ENCODE assay signal across 8 mouse cellular contexts in the genomic region with DNA sequence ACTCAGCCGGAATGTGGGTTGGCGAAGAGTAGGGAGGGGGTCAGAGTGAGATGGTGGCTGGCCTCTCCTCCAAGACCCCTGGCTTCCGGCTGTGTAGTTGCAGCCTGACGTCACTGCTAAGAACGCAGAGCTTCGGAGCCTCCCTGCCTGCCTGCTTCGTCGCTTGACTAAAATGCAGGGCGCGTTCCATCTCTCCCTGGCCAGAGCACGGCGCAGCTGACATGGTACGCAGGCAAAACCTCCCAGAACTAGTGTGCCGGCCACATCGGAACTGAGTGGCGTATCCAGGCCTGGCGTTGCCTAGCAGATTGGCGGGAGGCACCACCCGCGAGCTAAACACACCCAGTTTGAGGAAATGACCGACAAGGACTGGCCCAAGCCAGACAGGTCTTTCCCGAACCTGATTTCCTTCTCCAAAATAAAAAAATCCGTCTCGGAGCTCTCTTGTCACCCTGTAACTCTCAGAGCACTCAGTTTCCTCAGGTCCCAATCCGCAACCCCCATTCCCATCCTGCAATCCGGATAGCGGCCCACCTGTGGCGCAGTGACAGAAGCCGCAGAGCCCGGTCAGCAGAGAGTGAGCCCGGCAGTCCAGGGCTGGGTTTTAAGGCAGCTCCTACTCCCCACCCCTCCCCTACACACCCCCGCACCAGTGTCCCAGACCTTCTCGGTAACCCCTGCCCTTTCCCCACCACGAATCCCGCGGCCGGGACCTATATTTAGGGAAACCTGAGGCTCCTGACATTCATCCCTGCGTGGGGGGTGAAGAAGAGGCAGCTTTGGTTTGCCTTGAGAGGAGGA. TPM values are rescaled to one million over a fixed set of nuclear protein-coding genes. Genes with fewer than 3 reads are reported as not detected.
DNase-seq lines count a peak whose midpoint lies in the region; ATAC-seq lines count a peak whose summit lies in the region.

No protein-coding gene starts in this region.

- peak; percentile 89 for ATAC-seq in forebrain, embryonic 12.5 days (ENCODE audit: low FRiP score)
- ATAC-seq in hindbrain, embryonic 14.5 days (ENCODE audit: low FRiP score) = peak; percentile 92
- ATAC-seq in megakaryocyte progenitor cell, adult 5-6 weeks (replicated peaks; ENCODE audit: poor library complexity) = peak; percentile 53

- H3K4me2 ChIP-seq in forebrain, embryonic 12.5 days = peak overlapping the region; percentile 78
- peak overlapping the region; percentile 72 for H3K4me2 ChIP-seq in hindbrain, embryonic 14.5 days (replicated peaks)

- no peaks in the 10 kb centered on the region for H3K27me3 ChIP-seq in heart, embryonic 10.5 days (ENCODE audit: insufficient read depth, poor library complexity, severe bottlenecking)
- no peaks in the 10 kb centered on the region for H3K27me3 ChIP-seq in forebrain, embryonic 12.5 days
- no peaks in the 10 kb centered on the region for H3K27me3 ChIP-seq in hindbrain, embryonic 14.5 days (ENCODE audit: control insufficient read depth, insufficient read depth, low read length)

- H3K9me3 ChIP-seq in heart, embryonic 10.5 days = no peaks in the 10 kb centered on the region
- no peaks in the 10 kb centered on the region for H3K9me3 ChIP-seq in forebrain, embryonic 12.5 days
- H3K9me3 ChIP-seq in hindbrain, embryonic 14.5 days (ENCODE audit: control insufficient read depth, low read length) = no peaks in the 10 kb centered on the region

- intact Hi-C loops in heart, postnatal 25 days (cut with DNase I) = loop anchor here (5.0 kb wide), 1 partner anchor 233 kb away; no protein-coding TSS in a partner anchor

- peak overlapping the region; percentile 89 for H3K9ac ChIP-seq in forebrain, embryonic 12.5 days
- H3K9ac ChIP-seq in hindbrain, embryonic 14.5 days = peak overlapping the region; percentile 77

- H3K27ac ChIP-seq in heart, embryonic 10.5 days = peak overlapping the region; percentile 99
- H3K27ac ChIP-seq in brown adipose tissue, adult 24 weeks (replicated peaks; ENCODE audit: low read depth, low read length) = peak overlapping the region; percentile 96
- peak overlapping the region; percentile 96 for H3K27ac ChIP-seq in forebrain, embryonic 12.5 days
- peak overlapping the region; percentile 93 for H3K27ac ChIP-seq in hindbrain, embryonic 14.5 days

- peaks cover 51% of the 10 kb centered on the region for H3K36me3 ChIP-seq in heart, embryonic 10.5 days
- peaks cover 64% of the 10 kb centered on the region for H3K36me3 ChIP-seq in forebrain, embryonic 12.5 days (replicated peaks)
- peaks cover 32% of the 10 kb centered on the region for H3K36me3 ChIP-seq in hindbrain, embryonic 14.5 days (replicated peaks; ENCODE audit: control insufficient read depth, insufficient read depth)

- peak overlapping the region; percentile 94 for H3K4me3 ChIP-seq in heart, embryonic 10.5 days
- H3K4me3 ChIP-seq in brown adipose tissue, adult 24 weeks (ENCODE audit: insufficient read depth, low read depth, low read length) = peak overlapping the region; percentile 63
- peak overlapping the region; percentile 79 for H3K4me3 ChIP-seq in forebrain, embryonic 12.5 days (replicated peaks)
- H3K4me3 ChIP-seq in hindbrain, embryonic 14.5 days (replicated peaks; ENCODE audit: low read length) = peak overlapping the region; percentile 81

- peaks cover 46% of the 10 kb centered on the region for H3K4me1 ChIP-seq in heart, embryonic 10.5 days
- no peaks in the 10 kb centered on the region; the same call in 1 of the 2 replicates for H3K4me1 ChIP-seq in brown adipose tissue, adult 24 weeks (ENCODE audit: control insufficient read depth, insufficient read depth, insufficient read length, low read length)
- H3K4me1 ChIP-seq in forebrain, embryonic 12.5 days = peaks cover 42% of the 10 kb centered on the region
- peaks cover 20% of the 10 kb centered on the region for H3K4me1 ChIP-seq in hindbrain, embryonic 14.5 days (replicated peaks; ENCODE audit: control insufficient read depth, insufficient read depth, low read length)

- DNase-seq in heart, embryonic 10.5 days (ENCODE audit: low spot score) = no peak
- no peak for DNase-seq in heart, postnatal 25 days (ENCODE audit: low spot score)
- peak; percentile 89 for DNase-seq in 3134 (ENCODE audit: extremely low read depth, insufficient read length, low spot score)
- peak; percentile 85 for DNase-seq in hindbrain, embryonic 14.5 days (ENCODE audit: low spot score)
- peak; percentile 70 for DNase-seq in urinary bladder, postnatal 25 days (ENCODE audit: low spot score)

- WGBS in heart, embryonic 10.5 days = 1% methylated on average over 38 of the region's 38 CpGs
- under 1% methylated on average over 38 of the region's 38 CpGs for WGBS in forebrain, embryonic 12.5 days
- WGBS in hindbrain, embryonic 14.5 days = 1% methylated on average over 38 of the region's 38 CpGs

RNA-seq across cellular contexts. Expression of a gene that starts 2.2 kb away (rescaled TPM):
- 0.06 and 0.38 TPM in 2 replicates for polyA plus RNA-seq in heart, embryonic 10.5 days (2016; fragmentation: Nextera tagmentation; extraction: Ambion mirVana)
- total RNA-seq in heart, postnatal 25 days (2021) = 10 to 100 TPM in 1 of 2 experiments, 1 to 10 TPM in 1; 8.9 to 10.4 TPM
- polyA plus RNA-seq in brown adipose tissue, adult 24 weeks (2012; ENCODE audit: insufficient read depth, insufficient read length, missing spikeins) = 50.7 and 63.7 TPM in 2 replicates
- polyA plus RNA-seq in forebrain, embryonic 12.5 days (2016; fragmentation: Nextera tagmentation; extraction: Ambion mirVana) = 16.2 and 17.6 TPM in 2 replicates
- polyA plus RNA-seq in hindbrain, embryonic 14.5 days (2014; fragmentation: Nextera tagmentation; extraction: Ambion mirVana) = 53.2 and 54.7 TPM in 2 replicates
- total RNA-seq in megakaryocyte progenitor cell, adult 5-6 weeks (2015) = not detected in 2 replicates
- total RNA-seq in megakaryocyte progenitor cell, adult 5-6 weeks (2017) = not detected in 2 replicates

RNA-seq across cellular contexts. Expression of a gene that starts 7.4 kb away (rescaled TPM):
- polyA plus RNA-seq in heart, embryonic 10.5 days (2016; fragmentation: Nextera tagmentation; extraction: Ambion mirVana) = 233 and 325 TPM in 2 replicates
- 10 to 100 TPM; 32.7 to 33.1 TPM for total RNA-seq in heart, postnatal 25 days (2021)
- 46.4 and 53.3 TPM in 2 replicates for polyA plus RNA-seq in brown adipose tissue, adult 24 weeks (2012; ENCODE audit: insufficient read depth, insufficient read length, missing spikeins)
- 310 and 320 TPM in 2 replicates for polyA plus RNA-seq in forebrain, embryonic 12.5 days (2016; fragmentation: Nextera tagmentation; extraction: Ambion mirVana)
- polyA plus RNA-seq in hindbrain, embryonic 14.5 days (2014; fragmentation: Nextera tagmentation; extraction: Ambion mirVana) = 177 and 182 TPM in 2 replicates
- 209 and 216 TPM in 2 replicates for total RNA-seq in megakaryocyte progenitor cell, adult 5-6 weeks (2015)
- total RNA-seq in megakaryocyte progenitor cell, adult 5-6 weeks (2017) = 113 and 131 TPM in 2 replicates

RNA-seq across cellular contexts. Expression of a gene that starts 18.4 kb away (rescaled TPM):
- 0.23 and 0.53 TPM in 2 replicates for polyA plus RNA-seq in heart, embryonic 10.5 days (2016; fragmentation: Nextera tagmentation; extraction: Ambion mirVana)
- under 1 TPM; 0.34 to 0.70 TPM for total RNA-seq in heart, postnatal 25 days (2021)
- polyA plus RNA-seq in brown adipose tissue, adult 24 weeks (2012; ENCODE audit: insufficient read depth, insufficient read length, missing spikeins) = not detected in 2 replicates
- 0.33 and 0.56 TPM in 2 replicates for polyA plus RNA-seq in forebrain, embryonic 12.5 days (2016; fragmentation: Nextera tagmentation; extraction: Ambion mirVana)
- polyA plus RNA-seq in hindbrain, embryonic 14.5 days (2014; fragmentation: Nextera tagmentation; extraction: Ambion mirVana) = 0.21 and 0.26 TPM in 2 replicates
- total RNA-seq in megakaryocyte progenitor cell, adult 5-6 weeks (2015) = 0.34 and 0.42 TPM in 2 replicates
- total RNA-seq in megakaryocyte progenitor cell, adult 5-6 weeks (2017) = 0.14 TPM in 1 of 2 replicates, not detected in the other

RNA-seq across cellular contexts. Expression of a gene that starts 22.9 kb away (rescaled TPM):
- polyA plus RNA-seq in heart, embryonic 10.5 days (2016; fragmentation: Nextera tagmentation; extraction: Ambion mirVana) = 43.4 and 66.0 TPM in 2 replicates
- 10 to 100 TPM; 63.7 to 74.0 TPM for total RNA-seq in heart, postnatal 25 days (2021)
- polyA plus RNA-seq in brown adipose tissue, adult 24 weeks (2012; ENCODE audit: insufficient read depth, insufficient read length, missing spikeins) = 156 and 157 TPM in 2 replicates
- polyA plus RNA-seq in forebrain, embryonic 12.5 days (2016; fragmentation: Nextera tagmentation; extraction: Ambion mirVana) = 91.8 and 92.7 TPM in 2 replicates
- 206 and 218 TPM in 2 replicates for polyA plus RNA-seq in hindbrain, embryonic 14.5 days (2014; fragmentation: Nextera tagmentation; extraction: Ambion mirVana)
- 25.4 and 32.4 TPM in 2 replicates for total RNA-seq in megakaryocyte progenitor cell, adult 5-6 weeks (2015)
- 11.8 and 15.1 TPM in 2 replicates for total RNA-seq in megakaryocyte progenitor cell, adult 5-6 weeks (2017)

RNA-seq across cellular contexts. Expression of a gene that starts 31.8 kb away (rescaled TPM):
- polyA plus RNA-seq in heart, embryonic 10.5 days (2016; fragmentation: Nextera tagmentation; extraction: Ambion mirVana) = not detected in 2 replicates
- total RNA-seq in heart, postnatal 25 days (2021) = not detected
- polyA plus RNA-seq in brown adipose tissue, adult 24 weeks (2012; ENCODE audit: insufficient read depth, insufficient read length, missing spikeins) = not detected in 2 replicates
- polyA plus RNA-seq in forebrain, embryonic 12.5 days (2016; fragmentation: Nextera tagmentation; extraction: Ambion mirVana) = not detected in 2 replicates
- 0.74 TPM in 1 of 2 replicates, not detected in the other for polyA plus RNA-seq in hindbrain, embryonic 14.5 days (2014; fragmentation: Nextera tagmentation; extraction: Ambion mirVana)
- total RNA-seq in megakaryocyte progenitor cell, adult 5-6 weeks (2015) = not detected in 2 replicates
- not detected in 2 replicates for total RNA-seq in megakaryocyte progenitor cell, adult 5-6 weeks (2017)

Comparison
In these comparisons a context has a peak if more than half of its experiments do, and no peak if none do; other contexts are left out.
1. DNase-seq: peak in 3134 (single experiment), hindbrain, embryonic 14.5 days (single experiment) and urinary bladder, postnatal 25 days (single experiment); none in heart, embryonic 10.5 days (single experiment) and heart, postnatal 25 days (single experiment).
2. RNA of a gene that starts 2.2 kb away (polyA plus RNA-seq): 53.2 to 54.7 TPM in hindbrain, embryonic 14.5 days, 50.7 to 63.7 TPM in brown adipose tissue, adult 24 weeks and 16.2 to 17.6 TPM in forebrain, embryonic 12.5 days; 0.06 to 0.38 TPM in heart, embryonic 10.5 days; every median in the first group is over 10 times any median in the second.
3. Peak in every context shown above with its lines, with median percentiles within 50 percentile points of each other: H3K27ac ChIP-seq, H3K4me3 ChIP-seq and ATAC-seq.